Mouse (Mus musculus): Measurements from ENCODE around the gene Prim2. TPM values are rescaled to one million over a fixed set of nuclear protein-coding genes. Genes with fewer than 3 reads are reported as not detected.

The Prim2 gene
- total and polyA plus RNA-seq, 3 experiments: 1.1 to 2.3 (median 2.3) TPM

DNA sequence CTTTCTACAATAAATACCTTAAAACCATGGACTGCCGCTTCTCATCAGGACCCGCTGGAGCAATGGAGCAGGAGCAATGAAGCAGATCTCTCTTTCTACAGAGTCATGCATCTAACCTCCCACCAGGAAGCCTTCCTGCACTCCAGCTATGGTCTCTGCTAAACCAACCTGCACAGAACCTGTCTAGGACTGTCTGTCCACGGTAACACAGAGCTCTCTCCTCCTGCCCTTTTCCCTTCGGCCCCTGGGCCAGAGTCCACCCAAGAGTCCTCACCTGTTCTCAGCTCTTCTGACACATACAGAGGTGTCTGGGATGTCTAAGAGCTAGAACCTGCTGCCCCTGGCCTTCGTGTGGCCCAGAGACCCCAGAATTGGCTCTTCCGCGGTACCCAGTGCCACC, 11.3 kb upstream of the Prim2 start:
- Histone ChIP-seq H3K36me3 (ENCODE audit: control insufficient read depth, insufficient read depth, low read length) (no peaks in the 10 kb centered on the region), H3K27ac (no peak overlapping the region), H3K27me3 (ENCODE audit: control insufficient read depth, insufficient read depth, low read length) (no peaks in the 10 kb centered on the region), H3K4me3 (no peak overlapping the region), H3K9ac (ENCODE audit: low read depth, low read length) (no peak overlapping the region), H3K4me1 (ENCODE audit: control insufficient read depth, insufficient read depth, low read length) (no peaks in the 10 kb centered on the region), H3K79me2 (replicated peaks; ENCODE audit: control insufficient read depth, insufficient read depth, low read length) (no peaks in the 10 kb centered on the region)
- 89% methylated on average over 7 of the region's 7 CpGs for WGBS
- TF ChIP-seq CTCF (IDR thresholded peaks at IDR 0.05) (no peak), POLR2A (IDR thresholded peaks at IDR 0.05; ENCODE audit: insufficient read depth, low read depth, low read length) (no peak), EP300 (IDR thresholded peaks at IDR 0.05; ENCODE audit: insufficient read depth, low read depth, low read length) (no peak)
- intact Hi-C loops (cut with DNase I): no loop called here
- no peak for DNase-seq

DNA sequence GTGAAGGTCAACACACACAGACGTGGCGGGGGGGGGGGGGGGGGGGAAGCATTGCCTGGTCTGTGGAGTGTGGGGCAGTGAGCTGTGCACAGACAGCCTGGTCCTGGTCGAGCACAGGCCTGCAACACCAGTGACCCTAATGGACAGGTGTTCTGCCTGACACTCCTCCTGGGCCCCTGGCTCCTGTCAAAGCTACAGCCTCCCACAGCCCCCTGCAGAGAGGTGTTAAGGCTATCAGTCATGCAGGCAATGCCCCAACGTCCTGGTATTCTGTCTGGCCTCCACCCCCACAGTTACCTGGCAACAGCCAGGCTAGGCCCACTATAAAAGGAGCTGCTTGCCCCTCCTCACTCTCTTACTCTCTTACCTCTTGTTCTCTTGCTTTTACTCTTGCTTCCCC, 10.8 kb upstream of the Prim2 start:
- H3K36me3 ChIP-seq (ENCODE audit: control insufficient read depth, insufficient read depth, low read length): no peaks in the 10 kb centered on the region
- intact Hi-C loops (cut with DNase I): no loop called here
- H3K27ac ChIP-seq: no peak overlapping the region
- WGBS: 63% methylated on average over 4 of the region's 4 CpGs
- H3K27me3 ChIP-seq (ENCODE audit: control insufficient read depth, insufficient read depth, low read length): no peaks in the 10 kb centered on the region
- no peak overlapping the region for H3K4me3 ChIP-seq
- H3K79me2 ChIP-seq (replicated peaks; ENCODE audit: control insufficient read depth, insufficient read depth, low read length): no peaks in the 10 kb centered on the region
- no peak overlapping the region for H3K9ac ChIP-seq (ENCODE audit: low read depth, low read length)
- DNase-seq: no peak
- TF ChIP-seq POLR2A (IDR thresholded peaks at IDR 0.05; ENCODE audit: insufficient read depth, low read depth, low read length): no peak
- TF ChIP-seq EP300 (IDR thresholded peaks at IDR 0.05; ENCODE audit: insufficient read depth, low read depth, low read length): no peak
- H3K4me1 ChIP-seq (ENCODE audit: control insufficient read depth, insufficient read depth, low read length): no peaks in the 10 kb centered on the region

DNA sequence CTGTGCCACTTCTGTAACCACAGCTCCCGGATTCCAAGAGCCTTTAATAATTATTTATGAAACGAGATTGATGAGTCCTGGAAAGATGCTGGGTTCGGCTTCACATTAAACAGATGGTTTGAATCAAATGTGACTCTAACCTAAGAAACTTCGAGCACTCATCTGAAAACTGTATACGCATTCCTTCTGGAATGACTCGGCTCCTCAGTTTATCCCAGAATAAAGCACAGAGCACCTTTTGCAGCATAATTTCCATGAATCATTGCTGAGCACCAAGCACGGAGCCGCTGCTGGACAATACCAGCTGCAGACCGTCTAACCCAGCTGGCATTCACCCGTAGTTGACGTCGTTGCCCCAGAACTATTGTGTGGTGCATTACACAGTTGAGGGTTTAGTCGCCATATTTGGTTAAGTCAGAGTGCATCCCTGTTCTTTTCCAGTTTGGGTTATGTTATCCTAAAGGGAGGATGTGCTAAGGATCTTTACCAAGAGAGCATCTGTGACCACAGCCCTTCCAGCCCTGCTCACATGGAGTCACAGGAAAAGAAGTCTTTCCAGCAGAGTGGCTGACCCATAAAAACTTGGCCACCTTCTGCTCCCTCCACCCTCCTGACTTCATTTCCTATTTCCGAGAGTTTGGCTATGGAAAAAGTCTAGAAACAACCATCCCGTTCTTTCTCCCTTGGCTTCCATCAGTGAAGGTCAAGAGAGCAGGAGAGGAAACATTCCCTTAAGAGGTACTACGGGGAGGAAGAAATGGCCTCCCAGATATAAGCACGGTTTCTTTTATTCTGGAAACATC, 3.8 kb upstream of the Prim2 start:
- WGBS: 51% methylated on average over 17 of the region's 17 CpGs
- peaks cover 2% of the 10 kb centered on the region; the same call in 1 of the 2 replicates for H3K4me1 ChIP-seq (ENCODE audit: control insufficient read depth, insufficient read depth, low read length)
- no peak for TF ChIP-seq POLR2A (IDR thresholded peaks at IDR 0.05; ENCODE audit: insufficient read depth, low read depth, low read length)
- no peak for TF ChIP-seq EP300 (IDR thresholded peaks at IDR 0.05; ENCODE audit: insufficient read depth, low read depth, low read length)
- no peak for TF ChIP-seq CTCF (IDR thresholded peaks at IDR 0.05)
- DNase-seq: peak; percentile 31 to 35
- H3K4me3 ChIP-seq: no peak overlapping the region
- intact Hi-C loops (cut with DNase I): loop anchor here (2.0 to 5.0 kb wide), 2 partner anchors 65 to 139 kb away; partner anchors contain the start of gene Zfp451
- H3K9ac ChIP-seq (ENCODE audit: low read depth, low read length): no peak overlapping the region
- H3K27me3 ChIP-seq (ENCODE audit: control insufficient read depth, insufficient read depth, low read length): no peaks in the 10 kb centered on the region
- no peaks in the 10 kb centered on the region for H3K79me2 ChIP-seq (replicated peaks; ENCODE audit: control insufficient read depth, insufficient read depth, low read length)
- H3K27ac ChIP-seq: peak overlapping the region; percentile 56
- no peaks in the 10 kb centered on the region for H3K36me3 ChIP-seq (ENCODE audit: control insufficient read depth, insufficient read depth, low read length)

DNA sequence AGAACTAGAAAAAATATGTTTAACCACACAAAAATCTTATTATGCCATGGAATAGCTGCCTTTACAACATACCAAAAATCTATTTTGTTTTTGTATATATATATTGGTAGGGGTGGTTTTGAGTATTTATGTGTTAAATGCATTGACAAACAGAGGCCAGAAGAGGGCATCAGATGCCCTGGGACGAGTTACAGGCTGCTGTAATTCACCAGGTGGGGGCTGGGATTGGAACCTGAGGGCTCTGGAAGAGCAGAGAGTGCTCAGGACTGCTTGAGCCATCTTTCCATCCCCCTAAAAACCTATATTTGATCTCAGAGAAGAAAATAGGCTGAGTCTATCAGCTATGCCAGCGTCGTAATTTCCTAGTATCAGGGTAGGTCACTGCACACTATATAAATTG, 2.9 kb upstream of the Prim2 start:
- Histone ChIP-seq H3K9ac (ENCODE audit: low read depth, low read length) (no peak overlapping the region), H3K27ac (peak overlapping the region; percentile 56), H3K4me3 (no peak overlapping the region), H3K79me2 (replicated peaks; ENCODE audit: control insufficient read depth, insufficient read depth, low read length) (no peaks in the 10 kb centered on the region), H3K27me3 (ENCODE audit: control insufficient read depth, insufficient read depth, low read length) (no peaks in the 10 kb centered on the region), H3K36me3 (ENCODE audit: control insufficient read depth, insufficient read depth, low read length) (no peaks in the 10 kb centered on the region), H3K4me1 (ENCODE audit: control insufficient read depth, insufficient read depth, low read length) (peaks cover 2% of the 10 kb centered on the region; the same call in 1 of the 2 replicates)
- intact Hi-C loops (cut with DNase I): loop anchor here (2.0 to 5.0 kb wide), 2 partner anchors 66 to 140 kb away; partner anchors contain the start of gene Zfp451
- TF ChIP-seq POLR2A (IDR thresholded peaks at IDR 0.05; ENCODE audit: insufficient read depth, low read depth, low read length): no peak
- TF ChIP-seq CTCF (IDR thresholded peaks at IDR 0.05): peak; percentile 73
- TF ChIP-seq EP300 (IDR thresholded peaks at IDR 0.05; ENCODE audit: insufficient read depth, low read depth, low read length): no peak
- WGBS: 27% methylated on average over 3 of the region's 3 CpGs
- peak in 1 of 2 experiments; percentile 12 for DNase-seq

DNA sequence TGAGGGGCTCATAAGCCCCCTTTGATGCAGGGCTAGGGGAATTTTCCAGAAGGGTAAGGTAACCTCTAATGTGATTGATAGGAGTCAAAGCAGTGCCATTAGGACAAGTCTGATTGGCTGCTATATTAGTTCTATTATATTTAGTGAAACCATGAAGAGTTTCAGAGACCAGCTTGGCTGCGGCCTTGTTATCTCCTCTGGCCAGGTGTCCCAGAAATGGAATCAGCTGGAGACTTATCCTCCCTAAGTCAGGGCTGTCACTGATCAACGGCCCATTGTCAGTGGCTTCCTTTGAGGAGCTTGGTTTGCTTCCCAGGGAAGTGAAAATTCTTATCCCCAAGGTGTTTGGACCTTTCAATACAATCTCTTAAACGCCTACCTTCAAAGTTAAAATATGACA, 2.5 kb upstream of the Prim2 start:
- Histone ChIP-seq H3K27ac (no peak overlapping the region), H3K36me3 (ENCODE audit: control insufficient read depth, insufficient read depth, low read length) (no peaks in the 10 kb centered on the region), H3K9ac (ENCODE audit: low read depth, low read length) (no peak overlapping the region), H3K4me3 (no peak overlapping the region), H3K79me2 (replicated peaks; ENCODE audit: control insufficient read depth, insufficient read depth, low read length) (no peaks in the 10 kb centered on the region), H3K27me3 (ENCODE audit: control insufficient read depth, insufficient read depth, low read length) (no peaks in the 10 kb centered on the region), H3K4me1 (ENCODE audit: control insufficient read depth, insufficient read depth, low read length) (peaks cover 2% of the 10 kb centered on the region; the same call in 1 of the 2 replicates)
- TF ChIP-seq EP300 (IDR thresholded peaks at IDR 0.05; ENCODE audit: insufficient read depth, low read depth, low read length): no peak
- TF ChIP-seq POLR2A (IDR thresholded peaks at IDR 0.05; ENCODE audit: insufficient read depth, low read depth, low read length): no peak
- TF ChIP-seq CTCF (IDR thresholded peaks at IDR 0.05): no peak
- intact Hi-C loops (cut with DNase I): loop anchor here (2.0 to 5.0 kb wide), 2 partner anchors 67 to 140 kb away; partner anchors contain the start of gene Zfp451
- 58% methylated on average over 3 of the region's 3 CpGs for WGBS
- DNase-seq: no peak

DNA sequence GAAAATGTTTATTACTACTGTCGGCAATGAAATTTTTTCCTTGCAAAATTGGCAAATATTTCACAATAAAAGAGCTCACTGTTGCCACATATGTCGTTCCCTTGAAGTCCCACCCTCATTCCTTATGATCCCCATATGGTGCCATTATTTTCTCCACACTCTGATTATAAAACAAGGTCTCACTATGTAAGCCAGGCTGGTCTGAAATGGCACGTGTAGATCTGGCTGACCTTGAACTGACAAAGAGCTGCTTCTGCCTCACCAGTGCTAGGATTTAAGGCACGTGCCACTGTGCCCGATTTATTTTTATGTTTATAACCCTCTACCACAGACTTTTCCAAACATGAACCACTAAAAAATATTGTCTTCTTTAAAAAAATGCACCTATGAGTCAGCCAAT, 1.8 kb upstream of the Prim2 start:
- Histone ChIP-seq H3K4me3 (no peak overlapping the region), H3K9ac (ENCODE audit: low read depth, low read length) (no peak overlapping the region), H3K27me3 (ENCODE audit: control insufficient read depth, insufficient read depth, low read length) (no peaks in the 10 kb centered on the region), H3K36me3 (ENCODE audit: control insufficient read depth, insufficient read depth, low read length) (no peaks in the 10 kb centered on the region), H3K27ac (no peak overlapping the region), H3K79me2 (replicated peaks; ENCODE audit: control insufficient read depth, insufficient read depth, low read length) (no peaks in the 10 kb centered on the region), H3K4me1 (ENCODE audit: control insufficient read depth, insufficient read depth, low read length) (peaks cover 2% of the 10 kb centered on the region; the same call in 1 of the 2 replicates)
- intact Hi-C loops (cut with DNase I): loop anchor here (5.0 kb wide), 1 partner anchor 141 kb away; the partner anchor contains the start of gene Zfp451
- DNase-seq: no peak
- WGBS: 73% methylated on average over 5 of the region's 5 CpGs
- TF ChIP-seq CTCF (IDR thresholded peaks at IDR 0.05) (no peak), EP300 (IDR thresholded peaks at IDR 0.05; ENCODE audit: insufficient read depth, low read depth, low read length) (no peak), POLR2A (IDR thresholded peaks at IDR 0.05; ENCODE audit: insufficient read depth, low read depth, low read length) (no peak)

Data from heart, adult 2 months (tissue).